Mouse (Mus musculus) gastrocnemius, adult 18-20 months (tissue): ENCODE measurements around the gene Myl3. TPM values are rescaled to one million over a fixed set of nuclear protein-coding genes. Genes with fewer than 3 reads are reported as not detected.

ENCODE experiments used
- DNase-seq: peaks from one replicate; pipeline ENCODE4 v3.0.0; 2021; ENCODE audit warnings: low spot score
- long read RNA-seq, 2 experiments: library from polyadenylated mRNA; stranded (forward); transcript quantifications; one replicate each; pipeline ENCODE4 v2.0.0; 2021
- total RNA-seq, 2 experiments: library from RNA; stranded (reverse); gene quantifications; 2 replicates each; pipeline ENCODE4 v1.2.3; 2021

Gene Myl3
- total RNA-seq: 100 to 1,000 TPM; 624 to 860 TPM
- long read RNA-seq, experiment 1, transcript Myl3-201 (7 exons, 937 nt): major isoform, 54 of 64 reads
- long read RNA-seq, experiment 1, partial matches to known transcripts: 6 of 64 reads
- long read RNA-seq, experiment 1, other reads (novel, unspliced or antisense): 4 of 64 reads
- long read RNA-seq, experiment 2, transcript Myl3-201 (7 exons, 937 nt): major isoform, 60 of 74 reads
- long read RNA-seq, experiment 2, partial matches to known transcripts: 13 of 74 reads
- long read RNA-seq, experiment 2, other reads (novel, unspliced or antisense): 1 of 74 reads

DNA sequence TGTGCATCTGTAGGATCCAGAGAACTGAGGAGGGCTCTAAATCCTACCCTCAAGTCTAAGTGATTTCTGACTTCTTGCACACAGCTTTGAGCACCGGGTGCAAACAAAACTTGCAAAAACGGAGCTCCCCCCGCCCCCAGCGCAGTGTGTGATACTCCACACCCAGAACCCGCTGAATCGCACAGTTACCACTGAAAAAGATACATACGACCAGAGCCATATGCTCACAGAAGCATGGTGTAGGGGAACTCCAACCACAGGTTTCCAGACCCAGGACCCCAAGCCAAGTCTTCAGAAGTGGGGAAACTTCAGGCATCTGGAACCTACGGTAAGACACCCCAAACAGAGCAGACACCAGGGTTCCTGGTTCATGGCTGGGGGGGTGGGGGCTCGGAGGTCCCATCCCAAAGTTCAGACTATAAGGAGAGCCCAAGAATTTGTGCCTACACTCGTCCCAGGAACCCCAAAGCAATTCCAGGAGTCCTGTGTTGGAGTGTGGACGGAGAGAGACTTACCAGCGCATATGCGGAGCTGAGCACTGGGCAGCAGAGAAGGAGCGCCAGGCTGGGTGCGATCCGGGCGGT lies at the start of gene Myl3:
Myl3 (plus strand) TSS at position 151 of the 584 bp plus-strand sequence.
- no peak for DNase-seq

DNA sequence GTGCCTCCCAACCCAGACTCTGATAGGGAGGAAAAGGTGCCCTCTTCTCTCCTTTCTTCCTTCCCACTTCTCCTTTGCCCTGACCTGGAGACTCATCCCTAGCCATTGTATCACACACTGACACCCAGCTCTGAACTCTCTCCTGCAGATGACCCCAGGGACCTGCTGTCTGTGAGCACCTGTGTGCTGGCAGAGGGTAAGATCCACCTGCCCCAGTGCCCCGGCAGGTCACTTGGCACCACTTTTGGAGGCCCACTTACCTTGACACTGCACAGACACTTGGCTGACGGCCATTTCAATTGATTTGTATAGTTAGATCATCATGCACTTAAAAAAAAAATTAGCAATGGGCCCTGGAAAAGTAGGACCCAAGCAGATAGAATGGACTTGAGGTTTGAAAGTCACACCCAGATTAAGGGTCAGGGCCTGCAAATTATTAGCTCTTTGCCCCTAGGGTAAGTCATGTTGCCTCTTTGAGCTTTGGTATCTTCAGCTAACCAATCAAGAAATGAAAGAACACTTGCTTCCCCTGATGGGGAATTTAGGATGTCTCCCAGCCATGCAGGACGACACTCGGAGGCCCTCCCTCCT lies 46.4 kb upstream of the Myl3 start:
- DNase-seq: no peak

DNA sequence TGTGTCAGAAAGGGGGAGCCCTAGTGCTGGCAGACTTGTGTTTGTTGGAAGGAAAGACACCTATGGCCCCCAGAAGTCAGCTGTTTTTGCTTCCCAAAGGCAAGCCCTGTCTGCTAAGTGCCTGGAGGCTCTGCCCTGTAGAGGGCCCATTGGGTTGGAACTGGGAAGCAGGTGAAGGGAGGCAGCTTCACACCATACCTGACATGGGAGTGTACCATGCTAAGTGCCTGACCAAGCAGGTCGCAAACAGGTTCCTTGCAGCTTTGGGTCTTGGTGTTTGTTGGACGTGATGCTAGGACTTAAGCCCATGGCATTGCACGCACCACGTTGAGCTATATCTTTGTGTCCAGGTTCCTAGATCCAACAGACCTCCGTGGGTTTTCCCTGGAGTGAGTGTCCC lies 45.2 kb upstream of the Myl3 start:
- DNase-seq: no peak

DNA sequence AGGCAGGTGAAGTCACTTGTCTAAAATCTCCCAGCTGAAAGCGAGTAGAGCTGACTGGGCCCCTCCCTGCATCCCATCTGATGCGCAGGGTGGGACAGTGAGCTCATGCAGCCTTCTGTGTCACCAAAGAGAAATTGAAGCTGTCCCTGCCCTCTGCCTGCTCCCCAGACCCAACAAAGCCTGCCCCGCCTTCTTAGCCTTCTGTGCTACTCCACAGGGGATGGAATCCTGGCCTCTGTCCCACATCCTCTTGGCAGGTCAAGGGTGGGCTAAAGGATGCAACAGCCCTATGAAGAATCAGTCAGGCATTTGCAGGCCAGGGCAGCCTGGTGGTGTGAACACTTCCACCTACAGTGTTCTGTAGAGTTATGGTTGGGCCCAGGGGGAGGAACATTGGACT lies 44.2 kb upstream of the Myl3 start:
- DNase-seq: no peak

DNA sequence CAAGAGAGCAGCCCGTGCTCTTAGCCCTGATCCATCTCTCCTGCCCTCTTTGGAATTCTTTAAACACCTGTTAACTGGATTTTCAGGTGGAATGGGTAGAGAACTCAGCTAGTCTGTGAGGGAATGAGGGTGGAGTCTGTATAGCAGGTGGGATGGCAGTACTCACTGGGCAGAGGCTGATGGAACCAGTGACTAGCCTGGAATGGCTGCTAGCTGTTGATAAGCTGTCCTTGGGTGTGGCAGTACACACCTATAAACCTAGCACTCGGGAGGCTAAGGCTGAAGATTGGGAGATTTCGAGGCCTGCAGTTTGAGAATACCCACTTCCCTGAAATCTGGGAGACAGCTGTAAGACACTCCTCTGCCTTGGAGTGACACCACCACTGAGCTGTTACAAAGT lies 42.1 kb upstream of the Myl3 start:
- DNase-seq: no peak

DNA sequence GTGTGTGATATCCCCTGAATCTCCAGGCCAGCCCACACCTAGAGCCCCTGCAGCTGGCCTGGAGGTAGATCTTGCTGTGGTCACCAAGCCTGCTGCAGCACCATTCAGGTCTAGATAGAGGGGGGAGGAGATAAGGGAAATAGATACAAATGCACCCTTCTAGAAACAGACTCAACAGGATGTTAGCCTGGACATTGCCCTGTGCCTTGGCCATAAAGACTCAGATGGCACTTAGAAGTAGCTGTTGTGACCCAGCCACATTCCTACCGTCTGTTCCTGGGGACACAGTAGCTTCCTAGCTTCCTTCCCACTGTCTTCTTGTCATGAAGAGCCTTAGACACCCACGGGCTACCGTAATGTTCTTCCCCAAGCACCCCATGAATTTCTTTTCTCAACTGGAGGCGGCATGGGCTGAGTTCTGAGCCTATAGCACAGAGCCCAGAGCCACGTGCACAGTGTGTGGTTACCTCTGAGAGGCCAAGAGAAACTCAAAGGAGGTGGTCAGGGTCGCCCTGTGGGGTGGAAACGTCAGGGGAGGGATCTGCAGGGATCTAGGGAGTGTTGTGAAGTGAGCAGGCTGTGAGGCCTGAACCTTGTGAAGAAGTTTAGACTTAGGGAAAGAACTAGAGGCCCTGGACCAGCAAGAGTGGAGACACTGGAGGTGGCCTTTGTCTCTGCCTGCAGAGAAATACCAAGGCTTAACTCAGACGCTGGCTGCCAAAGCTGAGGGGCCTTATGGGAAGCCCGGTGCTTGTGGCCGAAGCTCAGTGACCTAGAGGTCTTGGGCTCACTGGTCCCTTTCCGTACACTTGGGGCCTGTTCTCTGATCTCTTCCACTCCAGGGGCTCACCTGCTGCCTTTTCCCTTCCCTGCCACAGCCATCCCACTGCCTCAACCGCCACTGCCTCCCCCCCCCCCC lies 40.3 kb upstream of the Myl3 start:
- DNase-seq: no peak

DNA sequence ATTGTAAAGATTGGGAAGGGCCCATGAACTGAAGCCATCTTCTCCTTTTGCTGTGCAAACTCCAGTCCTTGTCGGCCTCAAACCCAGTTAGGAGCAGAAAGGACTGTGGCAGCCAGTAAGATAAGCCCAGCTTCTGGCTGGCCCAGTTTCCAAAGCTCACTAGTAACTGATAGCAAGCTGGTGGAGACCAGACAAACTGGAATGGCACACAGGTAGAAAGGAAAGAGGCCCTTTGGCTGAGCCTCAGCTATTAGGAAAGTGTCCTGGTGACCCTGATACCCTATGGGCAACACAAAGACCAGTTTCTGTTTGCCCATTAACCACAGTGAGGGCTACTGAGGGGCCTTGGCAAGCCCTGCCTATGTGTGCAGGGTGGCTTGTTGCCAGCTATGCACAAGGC lies 38.8 kb upstream of the Myl3 start:
- no peak for DNase-seq

DNA sequence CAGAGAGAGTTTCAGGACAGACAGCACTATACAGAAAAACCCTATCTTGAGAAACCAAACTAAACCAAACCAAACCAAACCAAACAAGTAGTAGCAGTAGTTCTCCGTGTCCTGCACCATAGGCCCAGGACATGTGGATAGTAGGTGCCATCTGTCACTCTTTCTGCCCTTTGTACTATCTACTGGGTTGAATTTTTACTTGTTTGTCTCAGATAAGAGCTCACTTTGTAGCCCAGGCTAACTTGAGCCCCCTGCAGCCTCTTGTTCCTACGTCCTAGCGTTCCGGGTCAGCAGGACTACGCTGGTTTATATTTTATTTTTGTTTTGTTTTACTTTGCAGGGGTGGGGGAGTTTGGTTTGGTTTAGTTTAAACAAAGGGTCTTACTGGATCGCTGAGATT lies 37.7 kb upstream of the Myl3 start:
- no peak for DNase-seq

DNA sequence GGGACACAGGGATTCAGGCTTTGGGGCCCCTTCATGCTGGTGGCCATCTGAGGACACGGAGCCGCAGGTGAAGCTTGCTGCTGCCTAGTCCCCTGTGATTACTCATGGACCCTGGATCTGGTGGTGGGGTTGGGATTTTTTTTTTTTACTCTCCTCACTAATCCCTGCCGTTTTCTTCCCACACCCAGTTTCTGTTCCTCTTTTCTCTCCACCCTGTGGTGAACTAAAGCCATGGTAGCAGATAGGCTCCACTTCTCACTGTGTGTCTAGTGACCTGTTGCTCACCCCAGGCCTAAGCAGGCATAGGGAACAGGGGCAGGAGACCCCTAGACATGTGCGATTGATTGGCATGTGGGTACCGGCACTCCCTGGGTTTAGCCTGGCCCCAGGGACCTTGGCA lies 34.9 kb upstream of the Myl3 start:
- DNase-seq: no peak

DNA sequence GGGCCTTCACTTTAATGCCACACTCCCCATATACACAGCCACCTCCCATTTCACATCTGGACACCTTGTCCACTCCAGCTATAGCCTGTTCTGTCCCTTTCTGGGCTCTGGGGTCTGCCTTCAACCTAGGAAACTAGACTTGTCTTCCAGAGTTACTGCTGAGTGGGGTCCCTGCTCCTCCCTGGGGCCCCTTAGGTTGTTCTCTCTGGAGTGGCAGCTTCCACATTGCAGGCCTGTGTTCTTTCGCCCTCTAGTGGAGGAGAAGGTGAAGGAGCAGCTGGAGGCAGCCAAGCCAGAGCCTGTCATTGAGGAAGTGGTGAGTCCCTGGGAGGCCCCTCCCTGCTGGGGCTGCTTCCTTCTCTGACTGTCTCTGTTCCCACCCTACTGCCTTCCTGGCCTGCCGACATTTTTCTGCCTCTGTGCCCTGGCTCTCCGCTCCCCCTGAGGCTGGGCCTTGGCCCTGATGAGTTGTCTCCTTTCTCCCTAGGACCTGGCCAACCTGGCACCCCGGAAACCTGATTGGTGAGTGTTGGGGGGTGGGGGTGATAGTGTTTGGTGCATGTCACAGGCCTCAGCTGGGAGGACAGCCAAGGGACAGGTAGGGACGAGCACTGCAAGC lies 31.9 kb upstream of the Myl3 start:
- peak; percentile 83 for DNase-seq

DNA sequence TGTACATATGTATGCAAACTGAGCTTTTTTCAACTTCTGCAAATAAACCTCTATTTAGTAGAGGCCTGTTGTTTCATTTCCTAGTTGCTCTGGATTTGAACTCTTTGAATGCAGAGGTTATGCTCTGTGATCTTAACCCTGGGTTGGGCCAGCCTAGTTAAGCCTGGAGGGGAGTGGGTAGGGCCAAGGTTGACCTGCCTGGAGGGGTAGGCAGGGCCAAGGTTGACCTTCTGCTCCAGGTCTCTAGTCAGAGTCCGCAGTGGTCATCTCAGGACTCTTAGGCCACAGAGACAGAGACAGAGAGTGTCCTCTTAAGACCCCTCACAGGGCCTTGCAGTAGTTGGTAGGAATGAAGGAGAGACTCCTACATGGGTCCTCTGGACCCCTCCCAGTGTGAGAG lies 30.1 kb upstream of the Myl3 start:
- DNase-seq: no peak

DNA sequence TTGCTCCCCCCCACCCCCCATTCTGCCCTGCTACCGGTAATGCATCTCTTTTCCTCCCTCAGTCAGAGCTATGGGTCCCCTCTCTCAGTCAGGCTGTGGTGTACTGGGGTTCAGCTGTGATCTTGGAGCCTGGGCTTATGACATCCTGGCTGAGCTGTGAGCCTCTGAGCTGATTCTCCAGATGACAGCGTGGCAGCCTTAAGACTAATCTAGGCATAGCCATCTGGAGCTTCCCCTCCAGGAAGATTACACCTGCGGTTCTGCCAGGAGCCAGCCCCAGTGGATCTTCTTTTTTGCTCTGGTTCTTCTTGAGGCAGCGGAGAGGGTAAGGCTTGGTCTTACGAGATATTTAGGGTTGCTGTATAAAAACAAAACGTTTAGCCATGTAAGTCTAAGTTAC lies 29.7 kb upstream of the Myl3 start:
- no peak for DNase-seq

DNA sequence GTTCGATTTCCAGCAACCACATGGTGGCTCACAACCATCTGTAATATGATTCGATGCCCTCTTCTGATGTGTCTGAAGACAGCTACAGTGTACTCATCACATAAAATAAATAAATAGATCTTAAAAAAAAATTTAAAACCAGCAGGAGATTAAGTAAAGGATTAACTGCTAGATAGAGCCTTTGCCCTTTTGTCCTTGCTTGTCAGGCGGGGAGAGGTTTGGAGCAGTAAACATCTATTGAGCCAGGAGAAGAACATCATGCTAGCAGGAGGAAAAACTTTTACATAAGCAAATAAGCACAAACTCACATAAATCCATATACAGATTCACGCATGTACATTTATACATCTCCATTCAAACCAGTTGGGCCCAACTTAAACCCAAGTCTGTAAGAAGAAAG lies 29.1 kb upstream of the Myl3 start:
- no peak for DNase-seq

DNA sequence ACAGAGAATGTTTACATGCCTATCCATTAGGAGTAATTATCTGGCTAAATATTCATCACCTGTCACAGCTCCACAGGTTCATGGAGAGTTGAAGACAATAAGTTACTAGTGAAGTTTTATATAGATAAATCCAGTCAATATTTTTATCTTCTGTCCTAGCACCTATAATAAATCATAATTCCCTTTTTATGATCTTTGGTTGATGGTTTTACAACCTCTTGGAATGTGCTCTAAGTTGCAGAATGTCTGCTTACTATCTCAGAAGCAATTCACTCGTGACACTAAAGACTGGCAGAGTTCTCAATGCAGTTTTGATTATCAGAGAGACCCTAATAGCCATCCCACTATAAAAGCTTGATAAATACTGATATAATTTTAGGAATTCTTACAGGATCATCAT lies 28.3 kb upstream of the Myl3 start:
- no peak for DNase-seq

DNA sequence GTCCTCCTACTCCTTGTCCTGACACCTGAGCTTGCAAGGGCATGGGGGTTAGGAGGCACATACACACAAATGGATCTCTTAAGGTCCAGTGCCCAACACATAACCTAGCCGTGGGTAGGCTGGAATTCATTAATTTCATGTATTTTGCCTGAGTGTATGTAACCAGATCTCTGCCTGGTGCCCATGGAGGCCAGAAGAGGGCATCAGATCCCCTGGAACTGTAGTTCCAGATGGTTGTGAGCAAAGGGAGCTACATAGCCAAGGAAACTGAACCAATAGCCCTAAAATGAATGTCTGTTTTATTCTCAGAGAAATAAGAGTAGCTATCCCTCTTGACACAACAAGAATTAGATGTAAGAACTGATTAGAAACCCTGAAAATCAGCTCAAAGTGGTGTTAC lies 26.2 kb upstream of the Myl3 start:
- no peak for DNase-seq

DNA sequence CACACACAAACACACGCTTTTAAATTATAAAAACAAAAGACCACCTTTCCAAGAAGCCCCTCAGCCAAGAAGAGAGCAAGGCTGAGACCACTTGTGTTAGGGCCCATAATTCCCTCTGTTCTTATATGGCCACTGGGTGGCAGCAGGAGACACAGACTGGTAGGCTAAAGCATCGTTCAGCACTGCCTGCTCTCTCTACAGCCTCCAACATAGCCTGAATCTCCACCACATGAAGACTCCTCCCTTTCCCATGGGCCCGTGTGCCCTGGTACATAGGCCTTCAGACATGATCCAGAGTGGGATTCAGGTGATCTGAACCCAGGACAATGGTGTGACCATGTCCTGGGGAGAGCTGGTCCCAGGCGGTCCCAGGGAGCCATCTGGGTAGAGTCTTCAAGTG lies 24.9 kb upstream of the Myl3 start:
- DNase-seq: peak; percentile 68

DNA sequence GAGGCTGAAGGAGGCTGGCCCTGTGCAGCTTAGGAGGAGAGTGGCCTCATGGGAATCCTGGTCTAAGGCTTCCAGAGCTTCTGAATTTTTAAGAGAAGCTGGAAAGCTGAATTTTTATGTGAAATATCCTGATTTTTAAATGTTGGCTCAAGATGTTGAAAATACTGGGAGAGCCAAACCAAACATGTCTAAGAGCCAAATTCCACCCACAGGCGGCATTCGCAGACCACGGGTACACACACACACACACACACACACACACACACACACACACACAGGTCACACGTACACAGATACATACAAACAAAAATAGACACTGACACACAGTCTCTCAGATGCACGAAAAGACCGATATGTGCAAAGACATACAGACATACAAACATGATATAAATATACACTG lies 23.6 kb upstream of the Myl3 start:
- no peak for DNase-seq

DNA sequence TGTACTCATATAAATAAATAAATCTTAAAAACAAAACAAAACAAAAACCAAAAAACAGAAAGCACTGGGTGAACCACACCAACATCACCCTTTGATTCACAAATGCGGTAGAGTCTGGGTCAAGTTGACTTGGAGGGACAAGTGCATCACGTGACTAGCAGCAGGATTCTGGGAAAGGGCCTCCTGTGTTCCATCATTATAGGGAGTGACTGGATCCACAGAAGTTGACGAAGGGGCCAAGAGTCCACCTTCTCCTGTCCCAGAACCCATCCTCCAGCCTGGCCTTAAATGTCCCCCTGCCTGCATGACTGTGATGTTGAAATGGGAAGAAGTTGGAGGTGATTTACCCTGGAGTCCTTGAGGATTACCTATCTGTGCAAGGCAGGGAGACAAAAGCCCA lies 22.9 kb upstream of the Myl3 start:
- no peak for DNase-seq

DNA sequence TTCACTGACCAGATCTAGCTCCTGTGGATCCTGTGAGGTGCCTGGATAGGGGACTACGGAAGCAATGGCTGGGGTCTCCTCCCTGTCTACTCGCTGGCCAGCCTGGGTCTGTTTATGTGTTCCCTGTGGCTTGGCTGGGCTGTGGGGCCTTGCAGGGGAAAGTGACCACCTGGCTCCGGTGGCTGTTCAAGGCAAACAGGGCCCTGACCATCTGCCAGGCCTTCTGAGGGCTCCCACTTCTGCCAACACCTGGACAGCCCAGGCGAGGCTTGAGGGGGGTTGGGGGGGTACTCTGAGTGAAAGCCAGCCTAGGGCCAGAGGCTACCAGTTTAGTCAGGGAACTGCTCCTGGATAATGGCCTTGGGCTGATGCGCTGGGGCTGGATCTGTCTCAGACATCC lies 21.7 kb upstream of the Myl3 start:
- DNase-seq: no peak

DNA sequence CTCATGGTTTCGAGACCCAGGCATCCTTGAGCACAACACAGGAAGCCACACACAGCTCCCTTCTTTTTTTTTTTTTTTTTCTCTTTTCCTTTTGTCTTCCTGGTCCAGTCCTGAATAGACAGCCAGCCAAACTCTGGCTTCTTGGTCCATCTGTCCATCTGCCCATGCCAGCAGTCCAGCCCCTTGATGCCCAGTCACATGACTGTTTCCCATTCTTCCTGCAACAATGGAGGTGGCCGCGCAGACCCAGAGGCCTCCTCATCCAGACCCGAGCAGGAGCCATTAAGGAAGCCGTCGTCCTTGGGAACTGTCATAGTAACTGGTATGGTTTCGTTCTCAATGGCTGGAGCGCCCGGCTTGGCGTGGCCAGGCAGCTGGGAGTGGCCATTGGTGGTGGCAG lies 19.6 kb upstream of the Myl3 start:
- no peak for DNase-seq

DNA sequence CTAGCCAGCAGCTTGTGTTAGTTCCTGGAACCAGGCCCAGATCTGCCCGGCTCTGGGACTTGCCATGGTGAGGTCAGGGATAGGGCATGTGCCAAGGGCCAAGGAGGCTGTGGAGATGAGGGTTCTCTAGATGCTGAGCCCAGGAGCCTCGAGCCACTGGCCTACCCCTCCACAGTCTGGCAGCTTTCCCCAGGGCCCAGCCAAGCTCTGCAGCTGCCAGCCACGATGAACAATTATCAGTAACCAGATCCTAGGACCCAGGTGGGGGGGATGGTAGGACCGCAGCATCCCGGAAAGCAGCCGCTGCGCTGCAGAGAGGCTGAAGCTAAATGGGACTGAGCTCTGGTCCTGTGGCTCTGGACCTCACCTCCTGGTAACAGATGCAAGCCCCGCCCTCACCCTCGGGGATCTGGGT lies 15.9 kb upstream of the Myl3 start:
- DNase-seq: peak; percentile 22

DNA sequence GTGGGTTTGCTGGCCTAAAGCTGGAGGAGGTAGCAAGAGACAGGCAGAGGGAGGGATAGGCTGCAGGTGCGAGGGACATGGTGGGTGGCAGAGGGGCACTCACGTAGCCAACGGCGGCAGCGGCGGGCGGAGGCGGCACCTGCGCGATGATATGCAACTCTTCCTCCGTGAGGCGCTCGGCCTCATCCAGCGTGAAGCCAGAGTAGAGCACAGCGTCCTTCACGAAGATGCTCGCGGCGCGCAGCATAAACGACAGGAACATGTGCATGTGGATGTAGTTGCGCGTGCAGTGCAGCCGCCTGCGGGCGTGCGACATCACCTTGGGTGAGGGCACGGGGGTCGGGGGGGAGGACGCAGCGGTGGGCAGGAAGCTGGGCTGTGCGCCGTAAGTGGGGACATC lies 14.8 kb upstream of the Myl3 start:
- DNase-seq: no peak
